Mouse (Mus musculus): ENCODE data around the gene Slc26a3. TPM values are rescaled to one million over a fixed set of nuclear protein-coding genes. Genes with fewer than 3 reads are reported as not detected.

The Slc26a3 gene
- polyA plus RNA-seq, 1 experiment from 2014 or later, result not detected

- WGBS, result under 1% methylated on average over 68 of the region's 68 CpGs
- Histone ChIP-seq H3K4me1 (ENCODE audit: control insufficient read depth, insufficient read depth, low read length) (peaks cover 8% of the 10 kb centered on the region; the same call in 1 of the 2 replicates), H3K9ac (ENCODE audit: low read length) (peak within 1 kb of the TSS; percentile 80), H3K36me3 (ENCODE audit: control insufficient read depth, insufficient read depth, low read length) (no peaks in the 10 kb centered on the region), H3K9me3 (ENCODE audit: control insufficient read depth, low read length) (no peaks in the 10 kb centered on the region), H3K4me2 (peak within 1 kb of the TSS; percentile 85), H3K4me3 (ENCODE audit: low read depth, low read length) (peak within 1 kb of the TSS; percentile 88), H3K27me3 (ENCODE audit: control insufficient read depth, insufficient read depth, low read length) (no peaks in the 10 kb centered on the region), H3K27ac (ENCODE audit: low read depth, low read length) (peak within 1 kb of the TSS; percentile 78)
- ATAC-seq (ENCODE audit: low FRiP score) (peak; percentile 98), DNase-seq (ENCODE audit: low spot score, missing footprints) (peak; percentile 100)
These were observed 108.9 kb downstream of the Slc26a3 start, which contains the start of gene Cbll1 for GRCm38 (mm10) chr12:31499314-31500131. Gene Cbll1 (minus strand): TSS chr12:31499616.

- Histone ChIP-seq H3K4me1 (ENCODE audit: control insufficient read depth, insufficient read depth, low read length) (peaks cover 8% of the 10 kb centered on the region; the same call in 1 of the 2 replicates), H3K9me3 (ENCODE audit: control insufficient read depth, low read length) (no peaks in the 10 kb centered on the region), H3K27me3 (ENCODE audit: control insufficient read depth, insufficient read depth, low read length) (no peaks in the 10 kb centered on the region), H3K9ac (ENCODE audit: low read length) (peak overlapping the region; percentile 80), H3K4me3 (ENCODE audit: low read depth, low read length) (peak overlapping the region; percentile 88), H3K27ac (ENCODE audit: low read depth, low read length) (peak overlapping the region; percentile 78), H3K36me3 (ENCODE audit: control insufficient read depth, insufficient read depth, low read length) (no peaks in the 10 kb centered on the region), H3K4me2 (peak overlapping the region; percentile 85)
- 5% methylated on average over 12 of the region's 12 CpGs for WGBS
- peak; percentile 98 for DNase-seq (ENCODE audit: low spot score, missing footprints)
- no peak for ATAC-seq (ENCODE audit: low FRiP score)
These were observed 109.5 kb downstream of the Slc26a3 start for GRCm38 (mm10) chr12:31500196-31500595.

GRCm38 (mm10) chr12:31501266-31501665, 110.6 kb downstream of the Slc26a3 start:
- H3K4me3 ChIP-seq (ENCODE audit: low read depth, low read length), result no peak overlapping the region

DNA sequence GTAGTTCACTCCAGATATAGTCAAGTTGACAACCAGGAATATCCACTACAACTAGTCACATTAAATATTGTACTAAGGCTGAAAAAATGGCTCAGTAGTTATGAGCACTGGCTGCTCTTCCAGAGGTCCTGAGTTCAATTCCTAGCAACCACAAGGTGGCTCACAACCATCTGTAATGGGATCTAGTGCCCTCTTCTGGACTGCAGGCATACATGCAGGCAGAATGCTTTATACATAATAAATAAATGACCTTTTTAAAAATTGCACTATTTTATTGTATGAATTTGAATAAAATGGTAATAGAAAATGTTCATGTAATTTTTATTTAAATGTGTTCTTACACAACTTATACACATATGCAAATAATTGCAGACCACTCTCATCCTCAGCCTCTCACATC, 112.5 kb downstream of the Slc26a3 start:
- H3K9ac ChIP-seq (ENCODE audit: low read length), result no peak overlapping the region
- no peak overlapping the region for H3K4me2 ChIP-seq
- H3K36me3 ChIP-seq (ENCODE audit: control insufficient read depth, insufficient read depth, low read length), result no peaks in the 10 kb centered on the region
- peaks cover 3% of the 10 kb centered on the region; the same call in 1 of the 2 replicates for H3K4me1 ChIP-seq (ENCODE audit: control insufficient read depth, insufficient read depth, low read length)
- no peak for DNase-seq (ENCODE audit: low spot score, missing footprints)
- no peaks in the 10 kb centered on the region for H3K9me3 ChIP-seq (ENCODE audit: control insufficient read depth, low read length)
- no peak for ATAC-seq (ENCODE audit: low FRiP score)
- no peaks in the 10 kb centered on the region for H3K27me3 ChIP-seq (ENCODE audit: control insufficient read depth, insufficient read depth, low read length)
- no peak overlapping the region for H3K27ac ChIP-seq (ENCODE audit: low read depth, low read length)
- no peak overlapping the region for H3K4me3 ChIP-seq (ENCODE audit: low read depth, low read length)

More at GRCm38 (mm10) chr12:31501266-31501665, 110.6 kb downstream of the Slc26a3 start:
- ATAC-seq (ENCODE audit: low FRiP score) (no peak), DNase-seq (ENCODE audit: low spot score, missing footprints) (no peak)
- peaks cover 8% of the 10 kb centered on the region; the same call in 1 of the 2 replicates for H3K4me1 ChIP-seq (ENCODE audit: control insufficient read depth, insufficient read depth, low read length)
- H3K36me3 ChIP-seq (ENCODE audit: control insufficient read depth, insufficient read depth, low read length), result no peaks in the 10 kb centered on the region
- no peak overlapping the region for H3K9ac ChIP-seq (ENCODE audit: low read length)
- no peaks in the 10 kb centered on the region for H3K9me3 ChIP-seq (ENCODE audit: control insufficient read depth, low read length)
- 81% methylated on average over 4 of the region's 4 CpGs for WGBS
- no peaks in the 10 kb centered on the region for H3K27me3 ChIP-seq (ENCODE audit: control insufficient read depth, insufficient read depth, low read length)
- no peak overlapping the region for H3K27ac ChIP-seq (ENCODE audit: low read depth, low read length)
- H3K4me2 ChIP-seq, result no peak overlapping the region

- H3K36me3 ChIP-seq (ENCODE audit: control insufficient read depth, insufficient read depth, low read length), result no peaks in the 10 kb centered on the region
- ATAC-seq (ENCODE audit: low FRiP score) (no peak), DNase-seq (ENCODE audit: low spot score, missing footprints) (no peak)
- 43% methylated on average over 6 of the region's 6 CpGs for WGBS
- no peaks in the 10 kb centered on the region for H3K9me3 ChIP-seq (ENCODE audit: control insufficient read depth, low read length)
- H3K4me2 ChIP-seq, result no peak overlapping the region
- no peaks in the 10 kb centered on the region for H3K4me1 ChIP-seq (ENCODE audit: control insufficient read depth, insufficient read depth, low read length)
- H3K27ac ChIP-seq (ENCODE audit: low read depth, low read length), result no peak overlapping the region
- H3K4me3 ChIP-seq (ENCODE audit: low read depth, low read length), result no peak overlapping the region
- H3K27me3 ChIP-seq (ENCODE audit: control insufficient read depth, insufficient read depth, low read length), result no peaks in the 10 kb centered on the region
- no peak overlapping the region for H3K9ac ChIP-seq (ENCODE audit: low read length)
These were observed 117.2 kb downstream of the Slc26a3 start for GRCm38 (mm10) chr12:31507718-31508364.

DNA sequence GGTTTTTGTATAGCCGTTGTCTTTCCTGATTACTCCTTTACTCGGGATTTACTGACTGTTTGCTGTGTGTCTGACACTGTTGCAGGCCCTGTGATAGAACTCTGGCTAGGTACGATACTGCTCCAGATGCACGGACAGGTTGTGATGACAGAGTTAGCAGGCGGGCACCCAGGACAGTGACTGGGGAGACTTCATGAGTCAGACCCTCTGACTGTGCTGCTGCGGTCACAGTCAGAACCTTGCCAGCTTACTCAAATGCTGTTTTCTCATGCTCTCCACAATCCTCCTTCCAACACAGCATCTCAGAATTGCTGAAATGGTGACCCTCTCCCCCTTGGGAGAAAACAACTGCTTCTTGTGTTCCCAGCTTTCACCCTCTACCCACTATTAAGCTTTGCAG, 117.8 kb downstream of the Slc26a3 start:
- 89% methylated on average over 6 of the region's 6 CpGs for WGBS
- H3K9ac ChIP-seq (ENCODE audit: low read length), result no peak overlapping the region
- ATAC-seq (ENCODE audit: low FRiP score), result no peak
- no peak overlapping the region for H3K27ac ChIP-seq (ENCODE audit: low read depth, low read length)
- H3K9me3 ChIP-seq (ENCODE audit: control insufficient read depth, low read length), result no peaks in the 10 kb centered on the region
- H3K36me3 ChIP-seq (ENCODE audit: control insufficient read depth, insufficient read depth, low read length), result no peaks in the 10 kb centered on the region
- DNase-seq (ENCODE audit: low spot score, missing footprints), result no peak
- no peaks in the 10 kb centered on the region for H3K27me3 ChIP-seq (ENCODE audit: control insufficient read depth, insufficient read depth, low read length)
- no peak overlapping the region for H3K4me3 ChIP-seq (ENCODE audit: low read depth, low read length)
- no peak overlapping the region for H3K4me2 ChIP-seq
- no peaks in the 10 kb centered on the region for H3K4me1 ChIP-seq (ENCODE audit: control insufficient read depth, insufficient read depth, low read length)

GRCm38 (mm10) chr12:31511218-31511617, 120.5 kb downstream of the Slc26a3 start:
- Histone ChIP-seq H3K27me3 (ENCODE audit: control insufficient read depth, insufficient read depth, low read length) (no peaks in the 10 kb centered on the region), H3K36me3 (ENCODE audit: control insufficient read depth, insufficient read depth, low read length) (no peaks in the 10 kb centered on the region), H3K4me3 (ENCODE audit: low read depth, low read length) (no peak overlapping the region), H3K9ac (ENCODE audit: low read length) (no peak overlapping the region), H3K27ac (ENCODE audit: low read depth, low read length) (no peak overlapping the region), H3K4me2 (no peak overlapping the region), H3K9me3 (ENCODE audit: control insufficient read depth, low read length) (no peaks in the 10 kb centered on the region), H3K4me1 (ENCODE audit: control insufficient read depth, insufficient read depth, low read length) (no peaks in the 10 kb centered on the region)
- no peak for ATAC-seq (ENCODE audit: low FRiP score)
- DNase-seq (ENCODE audit: low spot score, missing footprints), result peak; percentile 76
- 75% methylated on average over 4 of the region's 5 CpGs for WGBS

GRCm38 (mm10) chr12:31512634-31513411, 122.2 kb downstream of the Slc26a3 start:
- WGBS, result 89% methylated on average over 14 of the region's 14 CpGs
- DNase-seq (ENCODE audit: low spot score, missing footprints) (no peak), ATAC-seq (ENCODE audit: low FRiP score) (no peak)
- H3K4me2 ChIP-seq, result no peak overlapping the region
- no peaks in the 10 kb centered on the region for H3K36me3 ChIP-seq (ENCODE audit: control insufficient read depth, insufficient read depth, low read length)
- H3K27me3 ChIP-seq (ENCODE audit: control insufficient read depth, insufficient read depth, low read length), result no peaks in the 10 kb centered on the region
- H3K4me3 ChIP-seq (ENCODE audit: low read depth, low read length), result no peak overlapping the region
- H3K9ac ChIP-seq (ENCODE audit: low read length), result no peak overlapping the region
- no peak overlapping the region for H3K27ac ChIP-seq (ENCODE audit: low read depth, low read length)
- H3K4me1 ChIP-seq (ENCODE audit: control insufficient read depth, insufficient read depth, low read length), result no peaks in the 10 kb centered on the region
- H3K9me3 ChIP-seq (ENCODE audit: control insufficient read depth, low read length), result no peaks in the 10 kb centered on the region

Data from midbrain, embryonic 11.5 days (tissue).